Mouse (Mus musculus): ENCODE measurements around the gene P2rx6.

P2rx6 gene

GRCm38 (mm10) chr16:17626269-17626555, 64.5 kb downstream of the P2rx6 start:
- DNase-seq (ENCODE audit: low read depth in 2 of 2, low spot score in 2 of 2) = no peak

Measured in CD8-positive naive resting alpha-beta T cell, adult 2 months (primary cell).